Mouse (Mus musculus) olfactory bulb, adult 2 months (tissue): ENCODE data around the gene Cysltr2.

Source experiments
- CTCF ChIP-seq: fragments of 200-500 bp; IDR thresholded peaks from 2 replicates; pipeline ENCODE4 v1.5.1; 2012; ENCODE audit warnings: low read depth, mild to moderate bottlenecking, low read length, moderate library complexity; ENCODE audit not compliant: insufficient read depth
- POLR2A ChIP-seq: fragments of 200-500 bp; IDR thresholded peaks from 2 replicates; pipeline ENCODE4 v1.6.1; 2012; ENCODE audit warnings: mild to moderate bottlenecking, low read depth, low read length, moderate library complexity; ENCODE audit not compliant: insufficient read depth

DNA sequence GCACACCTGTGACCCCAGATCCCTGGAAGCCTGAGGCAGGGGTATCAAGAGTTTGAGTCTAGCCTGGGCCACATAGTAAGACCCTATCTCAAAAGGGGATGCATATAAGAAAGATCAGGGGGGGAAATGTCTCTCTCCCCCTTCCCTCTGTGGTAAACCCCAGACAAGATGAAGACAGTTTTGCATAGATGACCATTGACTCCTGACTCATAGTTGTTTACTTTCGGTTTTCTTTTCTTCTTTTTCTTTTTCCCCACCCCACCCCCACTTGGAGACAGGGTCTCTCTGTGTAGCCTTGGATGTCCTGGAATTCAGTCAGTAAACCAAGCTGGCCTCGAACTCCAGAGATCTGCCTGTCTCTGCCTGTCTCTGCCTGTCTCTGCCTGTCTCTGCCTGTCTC is 9.8 kb upstream of the Cysltr2 start:
- no peak for TF ChIP-seq POLR2A
- no peak for TF ChIP-seq CTCF
